Mouse (Mus musculus) liver, embryonic 14.5 days (tissue): ENCODE measurements around the gene Rhbdf2. TPM values are rescaled to one million over a fixed set of nuclear protein-coding genes. Genes with fewer than 3 reads are reported as not detected.

Experiments used
- ATAC-seq: fragments of 200-750 bp; cut with Nextera tagmentation; 2 replicates; pipeline ENCODE4 v1.8.0; 2017; ENCODE audit warnings: moderate number of reproducible peaks, mild to moderate bottlenecking, moderate library complexity; ENCODE audit not compliant: insufficient read depth
- DNase-seq, 3 experiments: peaks; one replicate each; pipeline ENCODE4 v3.0.0-alpha.2; 2012 to 2013; ENCODE audit warnings: low read depth in 3 of 3, low spot score in 3 of 3
- H3K27ac ChIP-seq: fragments of 300-500 bp; sonication (generic); 2 replicates; pipeline ENCODE4 v1.5.1; 2014; ENCODE audit warnings: moderate library complexity, mild to moderate bottlenecking, control low read depth, inconsistent platforms
- H3K27me3 ChIP-seq: fragments of 300-500 bp; sonication (generic); 2 replicates; pipeline ENCODE4 v1.6.1; 2014; ENCODE audit warnings: mild to moderate bottlenecking, low read length, moderate library complexity; ENCODE audit not compliant: control insufficient read depth, insufficient read depth
- H3K36me3 ChIP-seq: fragments of 300-500 bp; sonication (generic); replicated peaks from 2 replicates; pipeline ENCODE4 v1.6.1; 2014; ENCODE audit warnings: low read depth; ENCODE audit not compliant: control insufficient read depth, insufficient read depth
- H3K4me1 ChIP-seq, 2 experiments: fragments of 200-500 bp in 1 of 2; fragments of 300-500 bp in 1 of 2; sonication (generic) in 1 of 2; replicated peaks; 2 replicates each; pipeline ENCODE4 v1.6.1; 2012 to 2014; ENCODE audit warnings: antibody characterized with exemption in 1 of 2, inconsistent platforms in 1 of 2, low read length in 1 of 2; ENCODE audit not compliant: control insufficient read depth in 2 of 2, insufficient read depth in 2 of 2
- H3K4me2 ChIP-seq: fragments of 300-500 bp; sonication (generic); 2 replicates; pipeline ENCODE4 v1.6.1; 2014; ENCODE audit warnings: low read depth, mild to moderate bottlenecking, control low read depth, moderate library complexity
- H3K4me3 ChIP-seq, 2 experiments: fragments of 200-500 bp in 1 of 2; fragments of 300-500 bp in 1 of 2; sonication (generic) in 1 of 2; 2 replicates each; pipeline ENCODE4 v1.5.1; 2012 to 2014; ENCODE audit warnings: low read depth in 2 of 2, low read length in 2 of 2, mild to moderate bottlenecking in 2 of 2, control low read depth in 1 of 2, inconsistent platforms in 1 of 2, moderate library complexity in 1 of 2; ENCODE audit not compliant: insufficient read depth in 1 of 2
- H3K9ac ChIP-seq: fragments of 300-500 bp; sonication (generic); replicated peaks from 2 replicates; pipeline ENCODE4 v1.6.1; 2014; ENCODE audit warnings: mild to moderate bottlenecking, control low read depth, moderate library complexity
- H3K9me3 ChIP-seq: fragments of 300-500 bp; sonication (generic); 2 replicates; pipeline ENCODE4 v1.6.1; 2016; ENCODE audit warnings: low read length, mixed read lengths; ENCODE audit not compliant: control insufficient read depth
- CTCF ChIP-seq: IDR thresholded peaks from 2 replicates; pipeline ENCODE4 v1.5.1; 2016; ENCODE audit warnings: antibody characterized with exemption, low read depth, control low read depth
- EP300 ChIP-seq: IDR thresholded peaks from 2 replicates; pipeline ENCODE4 v1.6.1; 2016; ENCODE audit warnings: antibody characterized with exemption, low read depth
- WGBS: fragments of 180-500 bp; shearing (Covaris S2); extraction: QIAGEN DNeasy Blood & Tissue Kit; methylation state at CpG from one replicate; pipeline ENCODE4 v1.1.7; 2014; ENCODE audit not compliant: insufficient replicate concordance; 5-methylcytosine and 5-hydroxymethylcytosine counted together
- polyA plus RNA-seq, 2 experiments: library from polyadenylated mRNA; depleted of rRNA in 1 of 2; stranded (reverse) in 1 of 2; unstranded in 1 of 2; fragments of >200 nt; fragmentation: Nextera tagmentation in 1 of 2; extraction: Ambion mirVana in 1 of 2; gene quantifications; 2 replicates each; pipeline versions ENCODE4 v1.2.1 to v1.2.3; 2012 to 2014

Gene Rhbdf2
- polyA plus RNA-seq, 2 experiments = 3.8 to 8.3 TPM

GRCm38 (mm10) chr11:116604097-116604496 lies 22.7 kb downstream of the Rhbdf2 start:
- peaks cover 56% of the 10 kb centered on the region for H3K36me3 ChIP-seq
- WGBS = 88% methylated on average over 12 of the region's 12 CpGs
- TF ChIP-seq CTCF (no peak), EP300 (no peak)

GRCm38 (mm10) chr11:116603339-116603738 lies 23.5 kb downstream of the Rhbdf2 start:
- Histone ChIP-seq H3K4me1 (no peaks in the 10 kb centered on the region), H3K4me3 (no peak overlapping the region), H3K27me3 (no peaks in the 10 kb centered on the region), H3K9me3 (no peaks in the 10 kb centered on the region), H3K4me2 (no peak overlapping the region), H3K27ac (no peak overlapping the region), H3K9ac (no peak overlapping the region), H3K36me3 (peaks cover 57% of the 10 kb centered on the region)
- ATAC-seq (no peak), DNase-seq (no peak)
- WGBS = 89% methylated on average over 10 of the region's 10 CpGs
- TF ChIP-seq EP300 (no peak), CTCF (peak; percentile 92)

More at GRCm38 (mm10) chr11:116604097-116604496, 22.7 kb downstream of the Rhbdf2 start:
- ATAC-seq = no peak
- no peak overlapping the region for H3K9ac ChIP-seq
- H3K4me3 ChIP-seq = no peak overlapping the region
- no peaks in the 10 kb centered on the region for H3K4me1 ChIP-seq
- no peak overlapping the region for H3K4me2 ChIP-seq
- no peaks in the 10 kb centered on the region for H3K27me3 ChIP-seq
- H3K27ac ChIP-seq = no peak overlapping the region
- no peak for DNase-seq
- no peaks in the 10 kb centered on the region for H3K9me3 ChIP-seq

- Histone ChIP-seq H3K4me2 (no peak overlapping the region), H3K36me3 (peaks cover 47% of the 10 kb centered on the region)
- 88% methylated on average over 8 of the region's 8 CpGs for WGBS
Measured at GRCm38 (mm10) chr11:116602043-116602442, 24.8 kb downstream of the Rhbdf2 start.

GRCm38 (mm10) chr11:116601166-116601565 lies 25.7 kb downstream of the Rhbdf2 start:
- DNase-seq (no peak), ATAC-seq (no peak)
- Histone ChIP-seq H3K9me3 (no peaks in the 10 kb centered on the region), H3K4me2 (no peak overlapping the region), H3K27me3 (no peaks in the 10 kb centered on the region), H3K4me3 (no peak overlapping the region), H3K27ac (no peak overlapping the region), H3K4me1 (no peaks in the 10 kb centered on the region), H3K9ac (no peak overlapping the region), H3K36me3 (peaks cover 42% of the 10 kb centered on the region)
- TF ChIP-seq EP300 (no peak), CTCF (no peak)
- WGBS = 90% methylated on average over 8 of the region's 8 CpGs

More at GRCm38 (mm10) chr11:116602043-116602442, 24.8 kb downstream of the Rhbdf2 start:
- H3K9me3 ChIP-seq = no peaks in the 10 kb centered on the region
- H3K9ac ChIP-seq = no peak overlapping the region
- TF ChIP-seq EP300 (no peak), CTCF (no peak)
- DNase-seq = no peak
- H3K4me1 ChIP-seq = no peaks in the 10 kb centered on the region
- ATAC-seq = no peak
- H3K27ac ChIP-seq = no peak overlapping the region
- H3K4me3 ChIP-seq = no peak overlapping the region
- H3K27me3 ChIP-seq = no peaks in the 10 kb centered on the region

- H3K27me3 ChIP-seq = no peaks in the 10 kb centered on the region
- H3K4me3 ChIP-seq = no peak overlapping the region
- H3K4me2 ChIP-seq = no peak overlapping the region
- no peaks in the 10 kb centered on the region for H3K9me3 ChIP-seq
- ATAC-seq = no peak
- peaks cover 29% of the 10 kb centered on the region for H3K36me3 ChIP-seq
- no peak for DNase-seq
- TF ChIP-seq EP300 = no peak
- no peak for TF ChIP-seq CTCF
- H3K9ac ChIP-seq = no peak overlapping the region
- 88% methylated on average over 15 of the region's 15 CpGs for WGBS
- H3K4me1 ChIP-seq = no peaks in the 10 kb centered on the region
- no peak overlapping the region for H3K27ac ChIP-seq
Measured at GRCm38 (mm10) chr11:116599230-116599629, 27.6 kb downstream of the Rhbdf2 start.
